Mouse (Mus musculus) adrenal gland, adult 18-20 months (tissue): ENCODE measurements at regions not wholly inside any gene's neighbourhood (a gene's known extent, or its start where the extent isn't known, plus 50 kb on each side); places are given as distances from the start of the nearest gene placed in this dataset.
A peak's percentile ranks its signal among the peaks of the same experiment; 100 is the strongest.

ENCODE experiments used
- DNase-seq, 2 experiments: peaks; one replicate each; pipeline ENCODE4 v3.0.0; 2021 to 2022; ENCODE audit warnings: low spot score in 2 of 2

- peak; percentile 22 to 26 for DNase-seq
Measured at GRCm38 (mm10) chr14:104027077-104027899, 183.1 kb upstream of the Ednrb start.

GRCm38 (mm10) chr14:104008538-104008937 is 164.3 kb upstream of the Ednrb start:
- DNase-seq, result no peak

- DNase-seq, result no peak
Measured at GRCm38 (mm10) chr14:104006426-104006825, 162.2 kb upstream of the Ednrb start.

GRCm38 (mm10) chr14:104005132-104005531 is 160.9 kb upstream of the Ednrb start:
- DNase-seq, result no peak

GRCm38 (mm10) chr14:104002421-104002820 is 158.2 kb upstream of the Ednrb start:
- DNase-seq, result no peak

GRCm38 (mm10) chr14:103990418-103990817 is 146.2 kb upstream of the Ednrb start:
- no peak for DNase-seq

GRCm38 (mm10) chr14:103989949-103990348 is 145.7 kb upstream of the Ednrb start:
- no peak for DNase-seq

- DNase-seq, result no peak
Measured at GRCm38 (mm10) chr14:103987266-103987665, 143.1 kb upstream of the Ednrb start.

- no peak for DNase-seq
Measured at GRCm38 (mm10) chr14:103984349-103984748, 140.1 kb upstream of the Ednrb start.

- no peak for DNase-seq
Measured at GRCm38 (mm10) chr14:103978808-103979207, 134.6 kb upstream of the Ednrb start.

- DNase-seq, result no peak
Measured at GRCm38 (mm10) chr14:103977769-103978168, 133.6 kb upstream of the Ednrb start.

- DNase-seq, result no peak
Measured at GRCm38 (mm10) chr14:103973955-103974354, 129.8 kb upstream of the Ednrb start.

- peak in 1 of 2 experiments; percentile 34 for DNase-seq
Measured at GRCm38 (mm10) chr14:103973111-103973510, 128.9 kb upstream of the Ednrb start.

GRCm38 (mm10) chr14:103969305-103969704 is 125.1 kb upstream of the Ednrb start:
- no peak for DNase-seq

- no peak for DNase-seq
Measured at GRCm38 (mm10) chr14:103966293-103966692, 122.1 kb upstream of the Ednrb start.

GRCm38 (mm10) chr14:103962303-103962881 is 118.2 kb upstream of the Ednrb start:
- DNase-seq, result no peak

GRCm38 (mm10) chr14:103951899-103952298 is 107.7 kb upstream of the Ednrb start:
- no peak for DNase-seq

- no peak for DNase-seq
Measured at GRCm38 (mm10) chr14:103949950-103950349, 105.7 kb upstream of the Ednrb start.

- no peak for DNase-seq
Measured at GRCm38 (mm10) chr14:103948026-103948777, 104.0 kb upstream of the Ednrb start.

GRCm38 (mm10) chr14:103945753-103946152 is 101.6 kb upstream of the Ednrb start:
- no peak for DNase-seq

GRCm38 (mm10) chr14:103939867-103940266 is 95.7 kb upstream of the Ednrb start:
- DNase-seq, result no peak

- DNase-seq, result no peak
Measured at GRCm38 (mm10) chr14:103938937-103939336, 94.7 kb upstream of the Ednrb start.
